Mouse (Mus musculus) olfactory bulb, adult 2 months (tissue): ENCODE measurements at regions not wholly inside any gene's neighbourhood (a gene's known extent, or its start where the extent isn't known, plus 50 kb on each side); places are given as distances from the start of the nearest gene placed in this dataset.

Experiments
- CTCF ChIP-seq: fragments of 200-500 bp; IDR thresholded peaks from 2 replicates; pipeline ENCODE4 v1.5.1; 2012; ENCODE audit warnings: low read depth, mild to moderate bottlenecking, low read length, moderate library complexity; ENCODE audit not compliant: insufficient read depth
- POLR2A ChIP-seq: fragments of 200-500 bp; IDR thresholded peaks from 2 replicates; pipeline ENCODE4 v1.6.1; 2012; ENCODE audit warnings: mild to moderate bottlenecking, low read depth, low read length, moderate library complexity; ENCODE audit not compliant: insufficient read depth

DNA sequence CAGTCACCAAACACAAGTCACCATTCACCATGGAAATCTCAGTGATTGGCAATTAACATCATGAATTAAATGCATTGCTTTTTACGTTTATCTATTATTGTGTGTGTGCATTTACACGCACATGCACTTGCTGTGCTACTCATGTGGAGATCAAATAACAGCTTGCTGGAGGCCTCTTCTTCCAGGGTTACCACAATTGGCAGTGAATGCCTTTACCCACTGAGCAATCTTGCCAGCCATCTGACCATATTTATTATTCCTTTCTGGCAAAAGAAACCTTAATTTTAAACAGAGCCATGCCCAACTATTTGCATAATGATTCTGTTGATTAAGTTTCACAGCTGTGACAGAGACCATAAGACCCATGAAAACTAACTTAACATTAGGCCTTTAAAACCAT is 494.5 kb upstream of the 4930412O13Rik start:
- no peak for TF ChIP-seq POLR2A
- TF ChIP-seq CTCF, result no peak
